Mouse (Mus musculus) olfactory bulb, adult 2 months (tissue): ENCODE data around the gene Basp1. TPM values are rescaled to one million over a fixed set of nuclear protein-coding genes. Genes with fewer than 3 reads are reported as not detected.
"Not testable (repeated sequence)": the region's sequence is repeated elsewhere in the genome, so short reads cannot be mapped to it uniquely, and the experiment has no call there.

Experiments
- H3K27ac ChIP-seq: fragments of 200-500 bp; 2 replicates; pipeline ENCODE4 v1.5.1; 2012; ENCODE audit warnings: low read depth, low read length; ENCODE audit not compliant: insufficient read depth
- H3K4me1 ChIP-seq: fragments of 200-500 bp; 2 replicates; pipeline ENCODE4 v1.6.1; 2012; ENCODE audit warnings: low read length; ENCODE audit not compliant: control insufficient read depth, insufficient read depth
- H3K4me3 ChIP-seq: fragments of 200-500 bp; 2 replicates; pipeline ENCODE4 v1.5.1; 2012; ENCODE audit warnings: mild to moderate bottlenecking, low read depth, low read length, moderate library complexity; ENCODE audit not compliant: insufficient read depth
- CTCF ChIP-seq: fragments of 200-500 bp; IDR thresholded peaks from 2 replicates; pipeline ENCODE4 v1.5.1; 2012; ENCODE audit warnings: low read depth, mild to moderate bottlenecking, low read length, moderate library complexity; ENCODE audit not compliant: insufficient read depth
- POLR2A ChIP-seq: fragments of 200-500 bp; IDR thresholded peaks from 2 replicates; pipeline ENCODE4 v1.6.1; 2012; ENCODE audit warnings: mild to moderate bottlenecking, low read depth, low read length, moderate library complexity; ENCODE audit not compliant: insufficient read depth
- WGBS: fragments of 180-500 bp; shearing (Covaris S2); methylation state at CpG from one replicate; pipeline ENCODE4 v1.1.7; 2018; 5-methylcytosine and 5-hydroxymethylcytosine counted together
- polyA plus RNA-seq: library from polyadenylated mRNA; stranded (reverse); fragments of >200 nt; gene quantifications from 2 replicates; pipeline ENCODE4 v1.2.4, GENCODE M21; 2012; ENCODE audit warnings: low replicate concordance; ENCODE audit not compliant: missing spikeins, insufficient read depth, insufficient read length

Basp1 gene
- polyA plus RNA-seq = 416 TPM in 1 of 2 replicates, not detected in the other

DNA sequence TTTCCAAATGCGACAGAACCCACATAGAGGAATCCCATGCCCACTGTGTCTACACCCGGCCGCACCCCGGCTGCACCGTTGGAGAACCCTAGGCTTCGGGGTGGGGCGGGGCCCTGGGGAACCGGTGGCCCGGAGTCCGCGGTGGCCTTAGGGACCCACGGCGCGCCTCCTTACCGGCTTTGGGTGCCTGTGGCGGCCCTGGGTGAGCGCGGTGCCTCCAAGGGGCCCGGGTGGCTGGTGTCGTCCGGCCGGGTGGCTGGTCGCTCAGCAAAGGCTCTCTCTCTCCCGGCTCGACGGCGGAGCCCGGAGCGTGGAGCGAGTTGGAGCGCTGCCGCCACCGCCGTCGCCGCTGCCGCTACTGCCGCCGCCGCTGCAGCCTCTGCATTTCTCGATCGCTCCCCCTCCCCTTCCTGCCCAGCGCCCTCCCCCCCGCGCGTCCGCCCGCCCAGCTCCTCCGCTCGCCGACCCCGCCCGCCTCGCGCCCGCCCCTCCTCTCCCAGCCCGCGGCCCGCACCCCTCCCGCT, at the start of gene Basp1:
Gene Basp1 (minus strand): TSS at position 387 of the 524 bp plus-strand sequence.
- Histone ChIP-seq H3K4me3 (peak within 1 kb of the TSS; percentile 98), H3K4me1 (peaks cover 13% of the 10 kb centered on the region), H3K27ac (peak within 1 kb of the TSS; percentile 99)
- WGBS = 0% methylated on average over 26 of the region's 60 CpGs
- TF ChIP-seq POLR2A (peak; percentile 68), CTCF (no peak)

DNA sequence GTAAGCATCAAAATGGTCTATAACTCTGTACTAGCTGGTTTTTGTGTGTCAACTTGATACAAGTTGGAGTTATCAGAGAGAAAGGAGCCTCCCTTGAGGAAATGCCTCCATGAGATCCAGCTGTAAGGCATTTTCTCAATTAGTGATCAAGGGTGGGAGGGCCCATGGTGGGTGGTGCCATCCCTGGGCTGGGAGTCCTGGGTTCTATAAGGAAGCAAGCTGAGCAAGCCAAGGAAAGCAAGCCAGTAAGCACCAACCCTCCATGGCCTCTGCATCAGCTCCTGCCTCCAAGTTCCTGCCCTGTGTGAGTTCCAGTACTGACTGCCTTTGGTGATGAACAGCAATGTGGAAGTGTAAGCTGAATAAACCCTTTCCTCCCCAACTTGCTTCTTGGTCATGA, 49.5 kb upstream of the Basp1 start:
- H3K4me3 ChIP-seq, H3K4me1 ChIP-seq, H3K27ac ChIP-seq: not testable (repeated sequence)

DNA sequence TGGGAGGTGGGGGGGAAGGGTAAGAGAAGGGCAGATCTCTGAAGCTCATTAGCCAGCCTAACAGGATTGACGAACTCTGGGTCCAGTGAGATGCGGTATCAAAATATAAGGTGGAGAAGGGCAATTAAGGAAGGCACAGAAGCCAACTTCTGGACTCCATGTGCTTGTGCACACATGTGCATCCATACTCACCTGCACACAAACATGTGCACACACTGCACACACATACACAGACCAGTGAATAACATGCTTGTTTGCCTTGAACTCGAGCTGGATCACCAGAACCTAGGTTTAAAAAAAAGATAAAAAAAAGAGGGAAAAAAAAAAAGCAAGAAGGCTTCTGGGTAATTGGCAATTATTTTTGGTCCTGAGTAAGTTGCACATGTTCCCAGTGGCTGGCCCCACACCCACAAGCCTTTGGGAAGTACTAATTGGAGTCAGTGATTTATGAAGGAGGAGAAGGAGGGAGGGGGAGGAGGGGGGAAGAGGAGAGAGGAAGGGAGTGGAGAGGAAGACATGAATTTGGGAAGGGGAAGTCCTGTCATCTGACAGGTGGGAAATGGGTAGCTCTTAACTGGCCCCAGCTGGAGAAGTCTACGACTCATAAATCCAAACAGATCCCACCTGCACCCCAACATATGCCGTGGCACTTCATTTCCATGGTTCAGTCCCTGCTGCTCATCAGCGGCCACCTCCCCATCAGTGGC, 48.6 kb upstream of the Basp1 start:
- TF ChIP-seq CTCF (no peak), POLR2A (no peak)
- 74% methylated on average over 6 of the region's 6 CpGs for WGBS
- no peaks in the 10 kb centered on the region for H3K4me1 ChIP-seq

DNA sequence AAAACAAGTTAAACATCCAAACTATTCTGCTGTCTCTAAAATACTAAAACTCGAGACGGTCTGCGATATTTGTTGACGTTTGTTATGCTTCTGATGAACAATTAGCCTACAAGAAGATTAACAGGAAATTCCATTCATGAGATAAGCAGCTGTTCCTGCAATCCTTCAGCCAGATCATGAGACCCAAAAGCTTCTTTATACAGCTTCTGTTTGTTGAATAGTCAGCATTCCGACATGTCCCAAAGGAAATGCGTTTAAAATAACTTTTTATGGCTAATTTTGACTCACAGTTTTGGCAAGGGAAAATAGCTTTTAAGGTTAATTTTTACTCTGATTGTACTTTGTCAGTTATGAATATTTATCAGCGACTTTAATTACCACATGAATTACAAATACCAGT, 46.3 kb upstream of the Basp1 start:
- WGBS = 21% methylated on average over 7 of the region's 7 CpGs
- no peak overlapping the region for H3K27ac ChIP-seq
- TF ChIP-seq POLR2A = no peak
- TF ChIP-seq CTCF = no peak
- no peaks in the 10 kb centered on the region for H3K4me1 ChIP-seq
- no peak overlapping the region for H3K4me3 ChIP-seq

More for the DNA sequence above, 48.6 kb upstream of the Basp1 start:
- no peak overlapping the region for H3K27ac ChIP-seq
- no peak overlapping the region for H3K4me3 ChIP-seq

DNA sequence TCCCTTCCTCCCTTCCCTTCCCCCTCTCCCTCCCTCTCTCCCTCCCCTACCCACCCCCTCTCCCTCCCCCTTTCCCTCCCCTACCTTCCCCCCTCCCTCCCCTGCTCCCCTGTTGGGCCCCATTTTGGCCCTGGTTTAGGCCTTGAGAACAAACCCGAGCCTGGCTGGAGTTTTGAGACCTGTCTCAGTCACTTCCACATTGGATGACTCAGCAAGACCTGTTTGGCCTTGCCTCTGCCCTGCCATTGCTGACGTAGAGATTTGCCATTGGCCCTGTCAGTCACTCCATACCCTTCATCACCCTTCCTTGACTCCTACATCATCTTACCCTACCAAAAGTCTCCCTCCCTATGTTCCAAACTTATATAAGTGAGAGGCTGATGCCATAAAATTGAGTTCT, 43.9 kb upstream of the Basp1 start:
- WGBS = 76% methylated on average over 2 of the region's 2 CpGs
- Histone ChIP-seq H3K4me3 (no peak overlapping the region), H3K4me1 (no peaks in the 10 kb centered on the region), H3K27ac (no peak overlapping the region; the same call in 1 of the 2 replicates)
- no peak for TF ChIP-seq CTCF
- no peak for TF ChIP-seq POLR2A

DNA sequence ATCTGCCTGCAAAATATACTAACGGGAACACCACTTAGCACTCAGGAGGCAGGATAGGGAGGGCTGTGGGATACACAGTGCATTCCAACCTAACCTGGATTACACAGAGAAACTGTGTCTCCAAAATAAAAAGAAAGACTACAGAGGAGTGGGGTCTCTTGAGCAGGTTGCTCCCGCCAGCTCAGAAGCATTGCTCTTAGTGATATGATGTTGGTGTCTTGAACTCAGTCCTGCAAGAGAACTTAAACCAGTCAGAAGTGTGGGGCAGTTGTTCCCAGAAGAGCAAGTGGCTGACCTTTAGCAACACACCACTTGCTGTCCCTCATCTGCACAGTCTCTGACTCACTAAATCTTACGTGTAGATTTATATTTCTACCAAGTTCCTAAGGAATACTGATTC, 40.0 kb upstream of the Basp1 start:
- Histone ChIP-seq H3K27ac (no peak overlapping the region), H3K4me1 (no peaks in the 10 kb centered on the region), H3K4me3 (no peak overlapping the region)
- WGBS = 98% methylated on average over 3 of the region's 3 CpGs
- TF ChIP-seq CTCF = no peak
- TF ChIP-seq POLR2A = no peak

DNA sequence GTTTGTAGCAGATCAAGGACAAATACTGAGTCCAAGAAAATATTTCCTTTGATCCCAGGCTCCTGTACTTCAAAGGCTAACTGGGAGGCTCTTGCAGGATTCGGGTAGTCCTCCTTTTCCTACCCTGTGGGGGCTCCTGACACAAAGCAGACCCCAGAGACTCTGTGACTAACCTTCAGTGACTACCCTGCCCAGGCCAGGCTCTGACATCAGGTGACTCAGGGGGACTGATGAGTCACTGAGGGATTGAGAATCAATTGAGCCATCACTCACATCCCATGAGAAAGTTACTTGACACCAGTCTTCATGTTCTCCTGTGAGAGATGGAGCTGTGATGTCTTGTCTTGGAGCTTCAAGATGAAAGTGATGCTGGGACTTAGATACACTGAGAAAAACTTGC, 35.8 kb upstream of the Basp1 start:
- Histone ChIP-seq H3K4me3 (no peak overlapping the region), H3K27ac (no peak overlapping the region), H3K4me1 (peaks cover 3% of the 10 kb centered on the region; the same call in 1 of the 2 replicates)
- TF ChIP-seq POLR2A = no peak
- TF ChIP-seq CTCF = no peak
- 54% methylated on average over 1 of the region's 1 CpGs for WGBS

DNA sequence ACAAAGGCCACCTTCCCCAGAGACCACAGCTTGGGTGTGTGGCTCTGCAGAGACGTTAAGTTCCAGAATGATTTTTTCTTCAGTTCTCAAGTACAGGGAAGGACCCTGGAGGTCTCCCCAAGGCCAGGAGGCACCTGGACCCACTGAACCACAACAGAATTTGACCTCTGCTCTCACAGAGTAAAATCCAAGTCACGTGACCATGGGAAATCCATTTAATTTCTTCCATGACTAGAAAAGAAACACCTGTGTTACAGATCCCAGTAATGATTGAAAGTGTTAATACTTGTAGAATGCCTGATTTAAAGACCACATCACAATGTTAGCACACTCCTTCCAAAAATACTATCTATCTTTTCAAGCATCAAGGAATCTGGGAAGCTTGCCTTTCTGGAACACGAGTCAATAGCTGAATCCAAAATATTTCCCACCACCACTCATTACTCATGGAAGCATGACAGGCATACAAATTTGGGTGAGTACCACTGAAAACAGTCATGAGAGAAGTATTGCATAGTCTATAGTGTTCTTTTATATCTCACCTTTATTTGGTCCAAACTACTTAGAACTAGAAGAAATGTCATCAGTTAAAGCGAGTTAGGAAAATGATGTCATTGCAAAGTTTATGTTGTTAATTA, 35.3 kb upstream of the Basp1 start:
- no peak overlapping the region for H3K27ac ChIP-seq
- no peak overlapping the region for H3K4me3 ChIP-seq
- no peak for TF ChIP-seq POLR2A
- no peak for TF ChIP-seq CTCF
- WGBS = 73% methylated on average over 4 of the region's 4 CpGs
- H3K4me1 ChIP-seq = peaks cover 3% of the 10 kb centered on the region; the same call in 1 of the 2 replicates

DNA sequence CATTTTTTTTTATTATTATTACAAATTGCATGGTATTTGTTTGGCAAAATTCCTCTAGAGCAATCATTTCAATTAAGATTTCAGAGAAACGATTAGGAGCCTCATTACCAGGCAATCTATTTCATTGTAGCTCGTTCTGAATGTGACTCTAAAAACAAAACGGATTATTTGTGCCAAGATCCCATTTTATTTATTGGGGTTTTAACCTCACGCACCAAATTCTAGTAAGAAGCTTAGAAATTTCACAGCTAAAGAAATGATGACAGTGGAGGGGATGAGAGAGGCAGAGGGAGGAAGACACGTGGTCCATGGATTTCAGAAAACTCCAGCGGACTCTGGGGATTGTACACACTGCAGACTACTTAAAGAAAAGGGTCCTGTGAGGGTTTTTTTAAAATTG, 33.6 kb upstream of the Basp1 start:
- 47% methylated on average over 6 of the region's 6 CpGs for WGBS
- no peak for TF ChIP-seq CTCF
- no peak for TF ChIP-seq POLR2A
- no peak overlapping the region for H3K4me3 ChIP-seq
- no peak overlapping the region for H3K27ac ChIP-seq
- peaks cover 3% of the 10 kb centered on the region; the same call in 1 of the 2 replicates for H3K4me1 ChIP-seq

DNA sequence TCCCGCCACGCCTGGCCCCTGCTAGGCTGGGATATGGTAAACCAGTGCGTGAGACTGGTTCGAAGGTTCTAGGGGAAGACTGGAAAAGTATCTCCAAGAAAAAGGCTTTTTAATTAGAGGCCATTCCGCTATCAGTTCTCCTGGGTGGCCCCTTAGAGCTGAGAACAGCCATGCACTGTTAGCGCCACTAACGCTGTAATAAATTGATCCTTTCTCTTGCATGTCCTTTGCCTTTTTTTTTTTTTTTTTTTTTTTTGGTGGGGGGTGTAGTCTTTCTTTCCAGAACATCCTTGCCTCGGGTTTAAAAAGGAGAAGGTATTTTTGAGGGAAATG, 32.6 kb upstream of the Basp1 start:
- no peak overlapping the region for H3K27ac ChIP-seq
- no peak for TF ChIP-seq POLR2A
- TF ChIP-seq CTCF = no peak
- H3K4me3 ChIP-seq = no peak overlapping the region
- WGBS = 41% methylated on average over 8 of the region's 8 CpGs
- peaks cover 3% of the 10 kb centered on the region; the same call in 1 of the 2 replicates for H3K4me1 ChIP-seq
